Mouse (Mus musculus): ENCODE results near the gene Asic2.

Gene Asic2

GRCm38 (mm10) chr11:81454921-81455320, 513.3 kb downstream of the Asic2 start:
- in situ Hi-C loops (cut with MboI, MseI) = no loop called here

GRCm38 (mm10) chr11:81454111-81454510, 514.1 kb downstream of the Asic2 start:
- in situ Hi-C loops (cut with MboI, MseI) = no loop called here

DNA sequence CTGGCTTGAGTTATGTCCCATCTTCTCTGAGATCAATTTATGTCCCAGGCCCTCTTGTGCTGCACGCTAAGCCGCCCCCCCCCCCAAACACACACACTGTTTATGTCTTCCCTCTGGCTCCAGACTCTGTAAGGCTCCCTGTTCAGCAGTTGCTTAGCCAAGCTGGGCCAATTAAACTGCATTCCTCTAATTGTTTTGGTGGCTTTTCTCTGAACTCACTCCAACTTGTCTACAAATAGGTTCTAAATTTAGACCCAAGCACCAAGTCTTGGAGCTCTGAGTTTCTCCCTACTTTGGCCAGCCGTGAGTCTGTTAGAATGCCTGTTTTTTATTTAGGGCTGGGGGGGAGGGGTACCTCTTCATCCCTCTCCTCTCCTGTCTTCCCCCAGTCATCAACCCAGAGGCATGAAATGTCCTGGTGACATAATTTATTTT, 519.0 kb downstream of the Asic2 start:
- in situ Hi-C loops (cut with MboI, MseI) = no loop called here

- in situ Hi-C loops (cut with MboI, MseI) = no loop called here
Observed at GRCm38 (mm10) chr11:81446347-81446746, 521.9 kb downstream of the Asic2 start.

DNA sequence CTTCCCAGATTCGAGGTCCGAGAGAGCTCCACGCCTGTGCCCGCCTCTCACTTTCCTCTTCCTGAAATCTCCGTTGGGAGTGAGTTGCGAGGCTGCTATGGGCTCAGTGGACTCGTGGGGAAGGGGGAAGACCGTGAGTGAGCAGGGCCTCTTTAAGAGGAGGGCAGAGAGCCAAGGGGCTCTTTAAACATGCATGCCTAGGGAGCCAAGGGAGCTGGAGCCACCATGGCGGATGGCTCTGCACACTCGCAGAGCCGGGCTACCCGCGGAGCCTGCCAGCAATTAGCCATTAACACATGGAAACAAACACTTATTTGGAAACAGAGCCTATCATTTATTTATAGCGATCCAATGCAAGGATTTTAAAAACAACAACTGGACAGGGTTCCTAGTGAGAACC, 541.4 kb downstream of the Asic2 start:
- in situ Hi-C loops (cut with MboI, MseI) = no loop called here

GRCm38 (mm10) chr11:81419112-81419511, 549.1 kb downstream of the Asic2 start:
- in situ Hi-C loops (cut with MboI, MseI) = no loop called here

- in situ Hi-C loops (cut with MboI, MseI) = no loop called here
Observed at GRCm38 (mm10) chr11:81418027-81418426, 550.2 kb downstream of the Asic2 start.

GRCm38 (mm10) chr11:81416319-81416718, 551.9 kb downstream of the Asic2 start:
- in situ Hi-C loops (cut with MboI, MseI) = no loop called here

DNA sequence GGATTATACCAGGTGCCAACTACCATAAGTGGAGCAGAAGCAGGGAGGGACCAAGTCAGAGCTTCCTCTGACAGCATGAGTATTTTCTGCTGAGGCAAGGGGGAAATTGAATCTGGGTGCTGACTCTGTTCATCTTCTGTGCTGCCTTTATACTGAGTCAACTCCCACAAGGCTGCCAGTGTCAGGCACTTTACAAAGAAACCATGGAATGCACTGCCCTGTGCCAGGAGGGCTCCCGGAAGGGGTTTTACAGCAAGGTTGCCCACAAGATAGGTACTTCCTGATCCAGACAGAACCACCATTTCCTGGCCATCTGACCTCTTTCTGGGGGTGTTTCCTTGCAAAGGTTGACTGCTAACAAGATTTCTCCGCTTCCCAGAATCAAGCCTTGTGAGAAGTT, 553.7 kb downstream of the Asic2 start:
- in situ Hi-C loops (cut with MboI, MseI) = no loop called here

DNA sequence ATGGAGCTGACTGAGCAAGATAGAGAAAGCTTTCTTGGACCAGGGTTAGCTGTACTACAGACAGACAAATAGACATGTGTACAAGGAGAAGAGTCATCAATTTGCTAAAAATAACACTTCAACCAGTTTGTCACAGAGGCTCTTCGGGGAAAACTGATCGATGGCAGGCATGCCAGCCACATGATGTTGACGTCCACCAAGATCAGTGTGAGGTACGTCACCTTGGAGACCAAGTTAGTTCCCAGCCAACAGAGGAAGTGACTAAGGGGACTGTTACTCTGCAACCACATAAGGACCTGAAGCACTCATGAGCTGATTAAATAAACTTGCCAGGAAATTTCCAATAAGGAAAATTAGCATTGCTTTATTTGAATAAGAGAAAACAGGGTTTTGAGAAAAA, 557.0 kb downstream of the Asic2 start:
- in situ Hi-C loops (cut with MboI, MseI) = no loop called here

- in situ Hi-C loops (cut with MboI, MseI) = loop anchor here (10.0 kb wide), 1 partner anchor 1219 kb away; no protein-coding TSS in a partner anchor
Observed at GRCm38 (mm10) chr11:81405951-81406350, 562.3 kb downstream of the Asic2 start.

DNA sequence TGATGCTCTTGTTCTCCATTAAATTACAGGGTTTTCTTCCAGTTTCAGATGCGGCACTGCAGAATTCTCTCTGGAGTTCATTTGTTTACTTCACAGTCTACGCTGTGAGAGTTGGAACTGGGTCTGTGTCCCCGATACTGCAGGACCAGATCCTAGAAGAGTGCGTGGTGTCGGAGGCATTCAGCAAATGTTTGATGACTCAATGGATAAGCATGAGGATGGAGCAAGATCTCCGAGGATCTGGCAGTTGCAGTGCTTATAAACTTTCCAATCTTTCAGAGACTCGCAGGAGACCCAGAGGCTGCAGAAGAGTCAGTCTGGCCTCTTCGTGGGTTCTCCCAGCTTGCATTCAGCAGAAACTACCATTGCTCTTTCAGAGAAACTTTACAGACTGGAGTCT, 566.0 kb downstream of the Asic2 start:
- in situ Hi-C loops (cut with MboI, MseI) = loop anchor here (10.0 kb wide), 1 partner anchor 1223 kb away; no protein-coding TSS in a partner anchor

- in situ Hi-C loops (cut with MboI, MseI) = loop anchor here (10.0 kb wide), 1 partner anchor 692 kb away; no protein-coding TSS in a partner anchor
Observed at GRCm38 (mm10) chr11:81392855-81393254, 575.4 kb downstream of the Asic2 start.

GRCm38 (mm10) chr11:81386185-81386584, 582.1 kb downstream of the Asic2 start:
- in situ Hi-C loops (cut with MboI, MseI) = no loop called here

DNA sequence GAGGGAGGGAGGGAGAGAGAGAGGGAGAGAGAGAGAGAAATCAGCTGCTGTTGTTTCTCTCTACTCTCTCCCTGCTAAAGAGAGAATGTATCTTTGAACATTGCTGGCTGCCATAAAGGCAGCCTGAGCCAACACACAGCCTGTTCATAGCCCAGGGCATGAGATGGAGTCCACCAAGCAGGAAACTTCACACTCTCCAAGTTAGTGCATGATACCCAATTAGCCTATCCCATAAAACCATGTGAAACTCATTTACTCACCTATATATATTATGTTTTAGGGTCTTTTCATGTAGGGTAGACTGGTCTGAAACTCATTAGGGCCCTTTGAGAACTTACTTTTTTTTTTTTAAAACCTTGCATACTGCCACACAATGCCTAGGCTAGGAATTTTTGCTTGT, 582.7 kb downstream of the Asic2 start:
- in situ Hi-C loops (cut with MboI, MseI) = no loop called here

GRCm38 (mm10) chr11:81374841-81375240, 593.4 kb downstream of the Asic2 start:
- in situ Hi-C loops (cut with MboI, MseI) = no loop called here

GRCm38 (mm10) chr11:81374003-81374710, 594.1 kb downstream of the Asic2 start:
- in situ Hi-C loops (cut with MboI, MseI) = no loop called here

DNA sequence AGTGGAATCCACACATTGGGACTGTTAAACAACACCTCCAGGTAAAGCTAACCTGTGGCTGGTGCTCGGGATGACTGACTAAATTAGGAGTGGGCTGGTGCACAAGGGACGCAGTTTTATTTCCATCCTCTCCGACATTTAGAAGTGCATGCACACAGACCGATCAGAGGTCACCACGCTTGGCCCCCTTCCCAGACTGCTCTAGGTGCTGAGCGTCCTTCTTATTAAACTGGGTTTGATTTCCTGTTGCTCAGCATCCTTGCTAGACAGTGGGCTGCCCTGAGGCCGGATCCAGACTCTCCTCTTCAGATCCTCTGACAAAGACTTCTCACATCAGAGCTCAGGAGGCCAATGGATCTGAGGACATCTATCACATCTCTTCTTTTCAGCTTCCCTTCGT, 596.7 kb downstream of the Asic2 start:
- in situ Hi-C loops (cut with MboI, MseI) = no loop called here

DNA sequence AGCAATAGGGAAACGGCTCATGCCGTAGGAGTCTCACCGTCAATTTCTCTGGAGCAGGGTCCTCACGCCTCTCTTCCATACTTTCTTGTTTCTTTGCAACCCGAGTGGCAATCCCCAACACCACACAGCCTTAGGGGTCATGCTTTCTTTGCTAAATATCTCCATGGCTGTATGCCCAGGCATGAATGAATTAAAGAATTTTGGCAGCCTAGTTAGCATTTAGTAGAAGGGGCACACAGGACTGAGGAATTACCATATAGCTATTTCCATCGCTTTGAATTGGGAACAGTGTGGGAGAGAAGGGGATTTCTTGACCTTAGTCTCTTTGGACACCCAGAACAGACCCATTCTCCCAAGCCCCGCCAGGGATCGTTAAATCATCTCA, 597.8 kb downstream of the Asic2 start:
- in situ Hi-C loops (cut with MboI, MseI) = no loop called here

- in situ Hi-C loops (cut with MboI, MseI) = no loop called here
Observed at GRCm38 (mm10) chr11:81369497-81370425, 598.5 kb downstream of the Asic2 start.

DNA sequence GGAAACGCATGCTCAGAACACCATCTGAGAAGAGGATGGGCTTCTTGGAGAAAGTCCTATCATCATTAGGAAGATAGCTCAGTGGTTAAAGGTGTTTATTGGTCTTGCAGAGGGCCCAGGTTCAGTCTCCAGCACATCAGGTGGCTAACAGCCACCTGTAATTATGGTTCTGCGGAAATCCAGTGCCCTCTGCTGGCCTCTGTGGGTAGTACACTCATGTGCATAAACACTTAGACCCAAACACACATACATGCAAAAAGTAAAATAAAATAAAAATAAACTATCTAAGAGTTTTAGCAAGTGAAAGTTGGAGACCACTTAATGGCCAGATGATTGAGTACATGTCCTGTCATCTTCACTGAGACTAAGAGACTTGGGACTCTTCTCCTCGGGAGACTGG, 603.8 kb downstream of the Asic2 start:
- in situ Hi-C loops (cut with MboI, MseI) = no loop called here

DNA sequence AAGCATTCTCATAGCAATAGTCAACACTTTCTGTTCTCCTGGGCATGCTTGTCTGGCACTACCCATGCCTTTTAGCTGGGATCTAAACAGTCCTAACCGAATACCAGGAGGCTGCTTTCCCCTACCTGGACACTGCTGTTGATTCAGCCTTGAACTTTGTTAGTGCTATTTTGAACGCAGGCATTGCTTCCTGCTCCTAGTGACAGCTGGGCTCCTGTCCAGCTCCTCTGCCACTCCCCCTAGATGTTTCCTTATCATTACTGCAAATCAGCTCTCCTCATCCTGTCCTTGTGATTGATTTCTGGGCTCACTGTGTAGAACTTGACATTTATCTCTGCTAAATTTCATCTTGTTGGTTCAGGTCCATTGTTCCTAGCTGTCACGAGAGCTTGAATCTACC, 605.8 kb downstream of the Asic2 start:
- in situ Hi-C loops (cut with MboI, MseI) = no loop called here

DNA sequence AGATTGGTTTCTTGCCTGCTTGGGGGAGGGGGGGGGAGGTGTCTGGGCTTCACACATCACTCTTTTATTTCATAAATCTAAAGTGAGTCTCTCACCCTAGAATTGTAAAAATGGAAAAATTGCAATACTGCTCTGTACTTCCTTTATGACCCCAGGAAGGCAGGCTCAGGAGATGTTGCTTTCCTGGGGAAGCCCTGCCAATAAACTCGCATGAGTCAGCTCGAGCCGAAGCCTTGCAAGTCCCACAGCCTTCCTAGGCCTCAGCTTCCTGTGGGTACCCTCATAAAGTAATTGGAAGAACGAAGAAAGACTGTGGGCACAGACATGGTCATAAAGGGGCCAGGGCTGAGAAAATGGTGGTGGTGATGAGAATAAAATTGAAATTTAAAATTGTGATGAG, 607.2 kb downstream of the Asic2 start:
- in situ Hi-C loops (cut with MboI, MseI) = no loop called here
